Mouse (Mus musculus) cerebellum, adult 9-10 months (tissue): ENCODE measurements around the gene Gm3239.
"Not testable (repeated sequence)": the region's sequence is repeated elsewhere in the genome, so short reads cannot be mapped to it uniquely, and the experiment has no call there.

Source experiments
- DNase-seq: peaks from one replicate; pipeline ENCODE4 v3.0.0; 2022

The Gm3239 gene

GRCm38 (mm10) chr14:4663892-4664291 is at the start of gene Gm3239:
Gene Gm3239 (plus strand): TSS chr14:4664192.
- not testable (repeated sequence) for DNase-seq

- DNase-seq, result not testable (repeated sequence)
Observed at GRCm38 (mm10) chr14:4632052-4632451, 31.9 kb upstream of the Gm3239 start, which contains the start of gene Gm8159. Gene Gm8159 (plus strand): TSS chr14:4632352.

GRCm38 (mm10) chr14:4649309-4649708 is 14.7 kb upstream of the Gm3239 start:
- not testable (repeated sequence) for DNase-seq

- DNase-seq, result not testable (repeated sequence)
Observed at GRCm38 (mm10) chr14:4650324-4650723, 13.7 kb upstream of the Gm3239 start.

- not testable (repeated sequence) for DNase-seq
Observed at GRCm38 (mm10) chr14:4708938-4709337, 44.9 kb downstream of the Gm3239 start, which contains the start of gene Gm7876. Gene Gm7876 (plus strand): TSS chr14:4709238.
